Comparison of ENCODE assay signal across 10 mouse cellular contexts in genomic region chr5:149488360-149489021, GRCm38 (mm10). TPM values are rescaled to one million over a fixed set of nuclear protein-coding genes. Genes with fewer than 3 reads are reported as not detected.
DNase-seq lines count a peak whose midpoint lies in the region; ATAC-seq and TF ChIP-seq lines count a peak whose summit lies in the region.
"Had no signal": no experiment of that assay in that cellular context is flagged by ENCODE, and none has a peak within 500 bp of the region (broad histone marks: within the 10 kb centered on the region; RNA-seq: fewer than 3 reads in every experiment).

No protein-coding gene starts in this region.

- TF ChIP-seq POLR2A in heart, adult 2 months (IDR thresholded peaks at IDR 0.05; ENCODE audit: insufficient read depth, low read depth, low read length): no peak

- TF ChIP-seq CTCF in stomach, postnatal 0 days (IDR thresholded peaks at IDR 0.05; ENCODE audit: low read depth): no peak
- TF ChIP-seq CTCF in heart, adult 2 months (IDR thresholded peaks at IDR 0.05): no peak

- no peak overlapping the region for H3K27ac ChIP-seq in stomach, embryonic 14.5 days (ENCODE audit: low read length)
- H3K27ac ChIP-seq in stomach, postnatal 0 days (replicated peaks): no peak overlapping the region
- H3K27ac ChIP-seq in hindbrain, embryonic 15.5 days (replicated peaks): peak overlapping the region; percentile 97
- no peak overlapping the region for H3K27ac ChIP-seq in heart, adult 2 months
- H3K27ac ChIP-seq: liver, embryonic 14.5 days had no signal

- H3K4me3 ChIP-seq in stomach, embryonic 14.5 days (ENCODE audit: low read depth, low read length): no peak overlapping the region
- no peak overlapping the region for H3K4me3 ChIP-seq in stomach, postnatal 0 days (ENCODE audit: low read depth, low read length)
- no peak overlapping the region for H3K4me3 ChIP-seq in hindbrain, embryonic 15.5 days
- H3K4me3 ChIP-seq in heart, adult 2 months: no peak overlapping the region

- peak; percentile 49 for DNase-seq in heart, adult 11 months
- DNase-seq in heart, adult 18-20 months: no peak
- DNase-seq in stomach, postnatal 0 days (ENCODE audit: low spot score): no peak
- no peak for DNase-seq in urinary bladder, postnatal 4 days (ENCODE audit: low spot score in 2 of 2)
- no peak for DNase-seq in spleen, postnatal 4 days (ENCODE audit: low spot score in 2 of 2)
- DNase-seq in heart, adult 2 months: no peak

- no peaks in the 10 kb centered on the region for H3K9me3 ChIP-seq in stomach, embryonic 14.5 days (ENCODE audit: control insufficient read depth, low read depth, low read length)
- no peaks in the 10 kb centered on the region for H3K9me3 ChIP-seq in stomach, postnatal 0 days (ENCODE audit: control insufficient read depth, low read length)
- no peaks in the 10 kb centered on the region for H3K9me3 ChIP-seq in hindbrain, embryonic 15.5 days

- 30% methylated on average over 11 of the region's 11 CpGs for WGBS in stomach, embryonic 14.5 days
- 24% methylated on average over 11 of the region's 11 CpGs for WGBS in stomach, postnatal 0 days
- 9% methylated on average over 11 of the region's 11 CpGs for WGBS in hindbrain, embryonic 15.5 days
- 46% methylated on average over 11 of the region's 11 CpGs for WGBS in heart, adult 2 months

- H3K4me1 ChIP-seq in stomach, embryonic 14.5 days (ENCODE audit: control insufficient read depth, insufficient read depth, low read length): no peaks in the 10 kb centered on the region
- H3K4me1 ChIP-seq in stomach, postnatal 0 days (replicated peaks; ENCODE audit: control insufficient read depth, insufficient read depth): no peaks in the 10 kb centered on the region
- peaks cover 46% of the 10 kb centered on the region for H3K4me1 ChIP-seq in hindbrain, embryonic 15.5 days (replicated peaks)
- H3K4me1 ChIP-seq in heart, adult 2 months (ENCODE audit: control insufficient read depth, insufficient read depth, low read length): no peaks in the 10 kb centered on the region

- peak; percentile 57; the same call in 1 of the 2 replicates for ATAC-seq in stomach, embryonic 14.5 days (ENCODE audit: insufficient number of reproducible peaks, insufficient read depth, low FRiP score, low read depth)
- ATAC-seq in stomach, postnatal 0 days (ENCODE audit: low FRiP score, low TSS enrichment): no peak
- ATAC-seq in hindbrain, embryonic 15.5 days (ENCODE audit: low FRiP score, low read depth): peak; percentile 69

- no peak for TF ChIP-seq EP300 in stomach, postnatal 0 days (optimal IDR thresholded peaks at IDR 0.05)
- no peak for TF ChIP-seq EP300 in heart, adult 2 months (IDR thresholded peaks at IDR 0.05; ENCODE audit: insufficient read depth, low read depth, low read length)

- no peaks in the 10 kb centered on the region for H3K79me2 ChIP-seq in heart, adult 2 months (replicated peaks; ENCODE audit: control insufficient read depth, insufficient read depth, low read length)

- no peaks in the 10 kb centered on the region for H3K36me3 ChIP-seq in stomach, embryonic 14.5 days (ENCODE audit: control insufficient read depth, insufficient read depth, low read length)
- H3K36me3 ChIP-seq in stomach, postnatal 0 days (ENCODE audit: control insufficient read depth, insufficient read depth, low read length): no peaks in the 10 kb centered on the region
- no peaks in the 10 kb centered on the region for H3K36me3 ChIP-seq in hindbrain, embryonic 15.5 days
- no peaks in the 10 kb centered on the region for H3K36me3 ChIP-seq in heart, adult 2 months (ENCODE audit: control insufficient read depth, insufficient read depth, low read length)

- no peaks in the 10 kb centered on the region for H3K27me3 ChIP-seq in stomach, embryonic 14.5 days (ENCODE audit: control insufficient read depth, insufficient read depth, low read length)
- no peaks in the 10 kb centered on the region for H3K27me3 ChIP-seq in stomach, postnatal 0 days (ENCODE audit: control insufficient read depth, insufficient read depth, low read length)
- H3K27me3 ChIP-seq in hindbrain, embryonic 15.5 days: no peaks in the 10 kb centered on the region
- no peaks in the 10 kb centered on the region for H3K27me3 ChIP-seq in heart, adult 2 months (ENCODE audit: control insufficient read depth, insufficient read depth, low read length)

- intact Hi-C loops in heart, adult 2 months (cut with DNase I): no loop called here

- H3K9ac ChIP-seq in stomach, embryonic 14.5 days (replicated peaks; ENCODE audit: low read depth, low read length): no peak overlapping the region
- H3K9ac ChIP-seq in stomach, postnatal 0 days (ENCODE audit: low read length): no peak overlapping the region
- no peak overlapping the region; the same call in 1 of the 2 replicates for H3K9ac ChIP-seq in hindbrain, embryonic 15.5 days
- H3K9ac ChIP-seq in heart, adult 2 months (ENCODE audit: low read depth, low read length): no peak overlapping the region
- H3K9ac ChIP-seq: liver, embryonic 14.5 days had no signal

- no peak overlapping the region for H3K4me2 ChIP-seq in stomach, embryonic 14.5 days (replicated peaks; ENCODE audit: low read depth, low read length)
- no peak overlapping the region for H3K4me2 ChIP-seq in stomach, postnatal 0 days (replicated peaks; ENCODE audit: low read depth)
- H3K4me2 ChIP-seq in hindbrain, embryonic 15.5 days: peak overlapping the region; percentile 57

RNA-seq across cellular contexts. Expression of gene Wdr95, which starts 40.0 kb away (rescaled TPM):
- not detected for total RNA-seq in heart, adult 18-20 months (2021)
- not detected in 2 replicates for polyA plus RNA-seq in stomach, embryonic 14.5 days (2014; fragmentation: Nextera tagmentation; extraction: Ambion mirVana)
- not detected in 2 replicates for polyA plus RNA-seq in stomach, postnatal 0 days (2015; fragmentation: Nextera tagmentation; extraction: Ambion mirVana)
- 0.13 and 0.43 TPM in 2 replicates for polyA plus RNA-seq in hindbrain, embryonic 15.5 days (2015; fragmentation: Nextera tagmentation; extraction: Ambion mirVana)
- not detected for total RNA-seq in heart, adult 2 months (2021)
- polyA plus RNA-seq in heart, adult 2 months (2012; rRNA removed): 0.06 and 0.29 TPM in 2 replicates
- total RNA-seq: heart, postnatal 10 days had no signal
- polyA plus RNA-seq: liver, embryonic 14.5 days had no signal

RNA-seq across cellular contexts. Expression of gene Tex26, which starts 49.0 kb away (rescaled TPM):
- total RNA-seq in heart, adult 18-20 months (2021): not detected
- polyA plus RNA-seq in stomach, embryonic 14.5 days (2014; fragmentation: Nextera tagmentation; extraction: Ambion mirVana): 0.22 and 0.25 TPM in 2 replicates
- polyA plus RNA-seq in stomach, postnatal 0 days (2015; fragmentation: Nextera tagmentation; extraction: Ambion mirVana): 0.27 and 0.61 TPM in 2 replicates
- 1.4 and 2.2 TPM in 2 replicates for polyA plus RNA-seq in hindbrain, embryonic 15.5 days (2015; fragmentation: Nextera tagmentation; extraction: Ambion mirVana)
- total RNA-seq in heart, adult 2 months (2021): not detected
- polyA plus RNA-seq in heart, adult 2 months (2012; rRNA removed): not detected in 2 replicates
- total RNA-seq: heart, postnatal 10 days had no signal
